Mouse (Mus musculus): Measurements from ENCODE around the gene Setmar. TPM values are rescaled to one million over a fixed set of nuclear protein-coding genes. Genes with fewer than 3 reads are reported as not detected.

Gene Setmar
- polyA plus RNA-seq, 1 experiment from 2014 or later: 6.5 TPM

DNA sequence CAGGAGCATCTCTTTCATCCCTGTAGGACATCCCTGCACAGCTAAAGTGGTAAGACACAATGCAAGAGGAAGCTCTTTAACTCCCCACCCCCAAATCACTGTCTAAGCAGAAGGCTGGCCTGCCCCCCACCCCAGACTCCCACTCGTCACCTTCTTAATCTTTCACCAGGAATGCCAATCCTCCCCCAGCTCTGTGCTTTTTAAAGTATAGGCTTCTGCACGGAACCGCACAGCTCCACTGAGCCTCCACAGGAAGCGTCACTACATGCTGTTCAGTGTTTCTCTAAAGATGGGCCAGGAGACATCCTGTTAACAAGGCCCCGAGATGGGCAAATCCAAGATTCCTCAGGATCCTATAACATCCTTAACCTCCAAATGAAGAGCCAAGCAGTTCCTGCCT, 8.2 kb downstream of the Setmar start:
- Histone ChIP-seq H3K4me3 (ENCODE audit: low read depth, low read length) (no peak overlapping the region), H3K9me3 (ENCODE audit: control insufficient read depth, low read length) (0 out of 2 replicates have a peak, but pooled peaks cover 4% of the 10 kb centered on the region), H3K27ac (ENCODE audit: low read depth) (no peak overlapping the region), H3K4me2 (ENCODE audit: low read length) (no peak overlapping the region), H3K9ac (ENCODE audit: low read length) (no peak overlapping the region), H3K36me3 (ENCODE audit: control insufficient read depth, insufficient read depth, low read length) (no peaks in the 10 kb centered on the region; the same call in 1 of the 2 replicates), H3K4me1 (replicated peaks; ENCODE audit: control insufficient read depth, insufficient read depth, low read length) (no peaks in the 10 kb centered on the region), H3K27me3 (replicated peaks; ENCODE audit: control insufficient read depth, insufficient read depth, low read length) (no peaks in the 10 kb centered on the region)
- no peak for ATAC-seq (replicated peaks; ENCODE audit: low FRiP score, low TSS enrichment, low read depth)
- WGBS: 79% methylated on average over 5 of the region's 5 CpGs
- no peak for DNase-seq (ENCODE audit: low spot score)

DNA sequence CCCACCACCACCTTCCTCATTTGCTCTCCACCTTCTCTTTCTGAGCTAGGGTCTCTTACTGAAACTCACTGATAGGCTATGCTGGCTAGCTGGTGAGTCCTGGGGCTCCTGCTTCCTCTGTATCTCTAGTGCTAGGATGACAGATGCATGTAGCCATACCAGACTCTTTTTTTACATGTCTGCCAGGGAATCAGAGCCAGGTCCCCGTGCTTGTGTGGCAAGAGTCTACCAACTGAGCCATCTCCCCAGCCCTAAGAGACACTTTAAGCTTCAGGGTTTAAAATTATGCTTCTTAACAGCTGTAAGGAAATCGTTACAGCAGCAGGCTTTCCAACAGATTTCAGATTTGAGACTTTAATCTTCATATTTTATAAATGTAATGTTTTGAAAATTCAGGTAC, 9.1 kb downstream of the Setmar start:
- no peak overlapping the region for H3K9ac ChIP-seq (ENCODE audit: low read length)
- no peak overlapping the region for H3K27ac ChIP-seq (ENCODE audit: low read depth)
- H3K4me2 ChIP-seq (ENCODE audit: low read length): no peak overlapping the region
- H3K9me3 ChIP-seq (ENCODE audit: control insufficient read depth, low read length): 0 out of 2 replicates have a peak, but pooled peaks cover 4% of the 10 kb centered on the region
- DNase-seq (ENCODE audit: low spot score) (no peak), ATAC-seq (replicated peaks; ENCODE audit: low FRiP score, low TSS enrichment, low read depth) (no peak)
- H3K4me1 ChIP-seq (replicated peaks; ENCODE audit: control insufficient read depth, insufficient read depth, low read length): no peaks in the 10 kb centered on the region
- no peaks in the 10 kb centered on the region; the same call in 1 of the 2 replicates for H3K36me3 ChIP-seq (ENCODE audit: control insufficient read depth, insufficient read depth, low read length)
- WGBS: 93% methylated on average over 2 of the region's 2 CpGs
- H3K4me3 ChIP-seq (ENCODE audit: low read depth, low read length): no peak overlapping the region
- no peaks in the 10 kb centered on the region for H3K27me3 ChIP-seq (replicated peaks; ENCODE audit: control insufficient read depth, insufficient read depth, low read length)

GRCm38 (mm10) chr6:108074624-108075023, 9.8 kb downstream of the Setmar start:
- Histone ChIP-seq H3K27ac (ENCODE audit: low read depth) (no peak overlapping the region), H3K36me3 (ENCODE audit: control insufficient read depth, insufficient read depth, low read length) (no peaks in the 10 kb centered on the region; the same call in 1 of the 2 replicates), H3K27me3 (replicated peaks; ENCODE audit: control insufficient read depth, insufficient read depth, low read length) (no peaks in the 10 kb centered on the region), H3K4me3 (ENCODE audit: low read depth, low read length) (no peak overlapping the region), H3K4me1 (replicated peaks; ENCODE audit: control insufficient read depth, insufficient read depth, low read length) (no peaks in the 10 kb centered on the region), H3K9ac (ENCODE audit: low read length) (no peak overlapping the region), H3K9me3 (ENCODE audit: control insufficient read depth, low read length) (0 out of 2 replicates have a peak, but pooled peaks cover 4% of the 10 kb centered on the region), H3K4me2 (ENCODE audit: low read length) (no peak overlapping the region)
- DNase-seq (ENCODE audit: low spot score) (no peak), ATAC-seq (replicated peaks; ENCODE audit: low FRiP score, low TSS enrichment, low read depth) (no peak)
- WGBS: 92% methylated on average over 10 of the region's 10 CpGs

DNA sequence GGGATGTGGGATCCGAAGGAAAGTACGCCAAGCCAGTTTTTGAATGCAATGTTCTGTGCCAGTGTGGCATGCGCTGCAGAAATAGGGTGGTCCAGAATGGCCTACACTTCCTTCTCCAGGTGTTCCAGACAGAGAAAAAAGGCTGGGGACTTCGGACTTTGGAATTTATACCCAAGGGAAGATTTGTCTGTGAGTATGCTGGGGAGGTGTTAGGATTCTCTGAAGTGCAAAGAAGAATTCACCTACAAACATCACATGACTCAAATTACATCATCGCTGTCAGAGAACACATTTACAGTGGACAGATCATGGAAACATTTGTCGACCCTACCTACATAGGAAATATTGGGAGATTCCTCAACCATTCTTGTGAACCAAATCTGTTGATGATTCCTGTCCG, 11.0 kb downstream of the Setmar start:
- H3K4me2 ChIP-seq (ENCODE audit: low read length): no peak overlapping the region
- no peaks in the 10 kb centered on the region; the same call in 1 of the 2 replicates for H3K36me3 ChIP-seq (ENCODE audit: control insufficient read depth, insufficient read depth, low read length)
- H3K4me3 ChIP-seq (ENCODE audit: low read depth, low read length): no peak overlapping the region
- ATAC-seq (replicated peaks; ENCODE audit: low FRiP score, low TSS enrichment, low read depth) (no peak), DNase-seq (ENCODE audit: low spot score) (no peak)
- H3K9ac ChIP-seq (ENCODE audit: low read length): no peak overlapping the region
- H3K9me3 ChIP-seq (ENCODE audit: control insufficient read depth, low read length): 0 out of 2 replicates have a peak, but pooled peaks cover 4% of the 10 kb centered on the region
- no peaks in the 10 kb centered on the region for H3K4me1 ChIP-seq (replicated peaks; ENCODE audit: control insufficient read depth, insufficient read depth, low read length)
- no peak overlapping the region for H3K27ac ChIP-seq (ENCODE audit: low read depth)
- WGBS: 95% methylated on average over 7 of the region's 7 CpGs
- no peaks in the 10 kb centered on the region for H3K27me3 ChIP-seq (replicated peaks; ENCODE audit: control insufficient read depth, insufficient read depth, low read length)

GRCm38 (mm10) chr6:108091296-108091695, 26.5 kb downstream of the Setmar start:
- Histone ChIP-seq H3K9me3 (ENCODE audit: control insufficient read depth, low read length) (no peaks in the 10 kb centered on the region), H3K4me1 (replicated peaks; ENCODE audit: control insufficient read depth, insufficient read depth, low read length) (no peaks in the 10 kb centered on the region), H3K9ac (ENCODE audit: low read length) (no peak overlapping the region), H3K27ac (ENCODE audit: low read depth) (no peak overlapping the region), H3K36me3 (ENCODE audit: control insufficient read depth, insufficient read depth, low read length) (no peaks in the 10 kb centered on the region), H3K27me3 (replicated peaks; ENCODE audit: control insufficient read depth, insufficient read depth, low read length) (no peaks in the 10 kb centered on the region), H3K4me2 (ENCODE audit: low read length) (no peak overlapping the region), H3K4me3 (ENCODE audit: low read depth, low read length) (no peak overlapping the region)
- 60% methylated on average over 1 of the region's 1 CpGs for WGBS
- ATAC-seq (replicated peaks; ENCODE audit: low FRiP score, low TSS enrichment, low read depth) (no peak), DNase-seq (ENCODE audit: low spot score) (no peak)

DNA sequence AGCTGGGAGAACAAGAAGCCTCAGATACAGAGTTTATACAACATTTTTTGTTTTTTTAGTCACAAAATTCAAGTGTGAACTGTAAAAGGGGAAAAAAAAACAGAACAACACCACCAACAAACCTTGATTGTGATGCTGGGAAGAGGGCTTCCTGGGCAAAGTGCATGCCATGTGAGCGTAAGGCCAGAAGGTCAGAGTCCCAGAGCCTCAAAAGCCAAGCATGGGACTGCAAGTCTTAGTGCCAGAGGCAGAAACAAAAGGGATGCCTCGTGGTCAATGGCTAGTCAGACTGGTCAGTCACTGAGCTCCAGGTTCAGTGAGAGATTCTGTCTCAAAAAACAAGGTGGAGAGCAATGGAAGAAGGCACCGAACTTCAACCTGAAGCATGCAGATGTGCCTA, 27.8 kb downstream of the Setmar start:
- Histone ChIP-seq H3K36me3 (ENCODE audit: control insufficient read depth, insufficient read depth, low read length) (no peaks in the 10 kb centered on the region), H3K9ac (ENCODE audit: low read length) (no peak overlapping the region), H3K4me3 (ENCODE audit: low read depth, low read length) (no peak overlapping the region), H3K4me1 (replicated peaks; ENCODE audit: control insufficient read depth, insufficient read depth, low read length) (no peaks in the 10 kb centered on the region), H3K27ac (ENCODE audit: low read depth) (no peak overlapping the region), H3K27me3 (replicated peaks; ENCODE audit: control insufficient read depth, insufficient read depth, low read length) (no peaks in the 10 kb centered on the region), H3K4me2 (ENCODE audit: low read length) (no peak overlapping the region), H3K9me3 (ENCODE audit: control insufficient read depth, low read length) (no peaks in the 10 kb centered on the region)
- ATAC-seq (replicated peaks; ENCODE audit: low FRiP score, low TSS enrichment, low read depth): no peak
- no peak for DNase-seq (ENCODE audit: low spot score)
- WGBS: 83% methylated on average over 3 of the region's 3 CpGs

- Histone ChIP-seq H3K4me1 (replicated peaks; ENCODE audit: control insufficient read depth, insufficient read depth, low read length) (no peaks in the 10 kb centered on the region), H3K4me3 (ENCODE audit: low read depth, low read length) (no peak overlapping the region), H3K36me3 (ENCODE audit: control insufficient read depth, insufficient read depth, low read length) (no peaks in the 10 kb centered on the region), H3K27ac (ENCODE audit: low read depth) (no peak overlapping the region), H3K9me3 (ENCODE audit: control insufficient read depth, low read length) (no peaks in the 10 kb centered on the region), H3K27me3 (replicated peaks; ENCODE audit: control insufficient read depth, insufficient read depth, low read length) (no peaks in the 10 kb centered on the region), H3K9ac (ENCODE audit: low read length) (no peak overlapping the region), H3K4me2 (ENCODE audit: low read length) (no peak overlapping the region)
- WGBS: 80% methylated on average over 3 of the region's 3 CpGs
- ATAC-seq (replicated peaks; ENCODE audit: low FRiP score, low TSS enrichment, low read depth) (no peak), DNase-seq (ENCODE audit: low spot score) (no peak)
Observed at GRCm38 (mm10) chr6:108093449-108093848, 28.6 kb downstream of the Setmar start.

GRCm38 (mm10) chr6:108095445-108095844, 30.6 kb downstream of the Setmar start:
- ATAC-seq (replicated peaks; ENCODE audit: low FRiP score, low TSS enrichment, low read depth): no peak
- Histone ChIP-seq H3K4me3 (ENCODE audit: low read depth, low read length) (no peak overlapping the region), H3K4me2 (ENCODE audit: low read length) (no peak overlapping the region), H3K27me3 (replicated peaks; ENCODE audit: control insufficient read depth, insufficient read depth, low read length) (no peaks in the 10 kb centered on the region), H3K27ac (ENCODE audit: low read depth) (no peak overlapping the region), H3K4me1 (replicated peaks; ENCODE audit: control insufficient read depth, insufficient read depth, low read length) (no peaks in the 10 kb centered on the region), H3K9me3 (ENCODE audit: control insufficient read depth, low read length) (no peaks in the 10 kb centered on the region), H3K36me3 (ENCODE audit: control insufficient read depth, insufficient read depth, low read length) (no peaks in the 10 kb centered on the region), H3K9ac (ENCODE audit: low read length) (no peak overlapping the region)
- DNase-seq (ENCODE audit: low spot score): no peak
- WGBS: 83% methylated on average over 5 of the region's 5 CpGs

- no peak overlapping the region for H3K4me3 ChIP-seq (ENCODE audit: low read depth, low read length)
- no peaks in the 10 kb centered on the region for H3K36me3 ChIP-seq (ENCODE audit: control insufficient read depth, insufficient read depth, low read length)
- H3K4me2 ChIP-seq (ENCODE audit: low read length): no peak overlapping the region
- DNase-seq (ENCODE audit: low spot score): peak; percentile 70
- H3K27ac ChIP-seq (ENCODE audit: low read depth): no peak overlapping the region
- ATAC-seq (replicated peaks; ENCODE audit: low FRiP score, low TSS enrichment, low read depth): no peak
- 22% methylated on average over 9 of the region's 9 CpGs for WGBS
- no peaks in the 10 kb centered on the region for H3K27me3 ChIP-seq (replicated peaks; ENCODE audit: control insufficient read depth, insufficient read depth, low read length)
- no peak overlapping the region for H3K9ac ChIP-seq (ENCODE audit: low read length)
- no peaks in the 10 kb centered on the region for H3K9me3 ChIP-seq (ENCODE audit: control insufficient read depth, low read length)
- H3K4me1 ChIP-seq (replicated peaks; ENCODE audit: control insufficient read depth, insufficient read depth, low read length): no peaks in the 10 kb centered on the region
Observed at GRCm38 (mm10) chr6:108098171-108098845, 33.5 kb downstream of the Setmar start.
